Mouse (Mus musculus): ENCODE data around the gene Cuedc1. TPM values are rescaled to one million over a fixed set of nuclear protein-coding genes. Genes with fewer than 3 reads are reported as not detected.

Gene Cuedc1
- polyA plus RNA-seq, 1 experiment, result 53.2 TPM

GRCm38 (mm10) chr11:88122545-88122944, 24.7 kb downstream of the Cuedc1 start:
- TF ChIP-seq POLR2A (IDR thresholded peaks at IDR 0.05; ENCODE audit: borderline replicate concordance, extremely low read depth, insufficient read depth, insufficient read length, poor library complexity, severe bottlenecking) (no peak), CTCF (IDR thresholded peaks at IDR 0.05; ENCODE audit: borderline replicate concordance, extremely low read depth, insufficient read depth, insufficient read length) (no peak)
- no peak for DNase-seq (ENCODE audit: low read depth)

- DNase-seq (ENCODE audit: low read depth), result no peak
- no peak for TF ChIP-seq CTCF (IDR thresholded peaks at IDR 0.05; ENCODE audit: borderline replicate concordance, extremely low read depth, insufficient read depth, insufficient read length)
- TF ChIP-seq POLR2A (IDR thresholded peaks at IDR 0.05; ENCODE audit: borderline replicate concordance, extremely low read depth, insufficient read depth, insufficient read length, poor library complexity, severe bottlenecking), result no peak
These were observed 25.2 kb downstream of the Cuedc1 start for GRCm38 (mm10) chr11:88123021-88123420.

GRCm38 (mm10) chr11:88123731-88124130, 25.9 kb downstream of the Cuedc1 start:
- TF ChIP-seq CTCF (IDR thresholded peaks at IDR 0.05; ENCODE audit: borderline replicate concordance, extremely low read depth, insufficient read depth, insufficient read length), result no peak
- TF ChIP-seq POLR2A (IDR thresholded peaks at IDR 0.05; ENCODE audit: borderline replicate concordance, extremely low read depth, insufficient read depth, insufficient read length, poor library complexity, severe bottlenecking), result no peak

GRCm38 (mm10) chr11:88125483-88125882, 27.6 kb downstream of the Cuedc1 start:
- no peak for DNase-seq (ENCODE audit: low read depth)

More at GRCm38 (mm10) chr11:88123731-88124130, 25.9 kb downstream of the Cuedc1 start:
- no peak for DNase-seq (ENCODE audit: low read depth)

GRCm38 (mm10) chr11:88126306-88126793, 28.5 kb downstream of the Cuedc1 start:
- TF ChIP-seq POLR2A (IDR thresholded peaks at IDR 0.05; ENCODE audit: borderline replicate concordance, extremely low read depth, insufficient read depth, insufficient read length, poor library complexity, severe bottlenecking), result no peak
- TF ChIP-seq CTCF (IDR thresholded peaks at IDR 0.05; ENCODE audit: borderline replicate concordance, extremely low read depth, insufficient read depth, insufficient read length), result no peak

More at GRCm38 (mm10) chr11:88125483-88125882, 27.6 kb downstream of the Cuedc1 start:
- TF ChIP-seq CTCF (IDR thresholded peaks at IDR 0.05; ENCODE audit: borderline replicate concordance, extremely low read depth, insufficient read depth, insufficient read length) (no peak), POLR2A (IDR thresholded peaks at IDR 0.05; ENCODE audit: borderline replicate concordance, extremely low read depth, insufficient read depth, insufficient read length, poor library complexity, severe bottlenecking) (no peak)

DNA sequence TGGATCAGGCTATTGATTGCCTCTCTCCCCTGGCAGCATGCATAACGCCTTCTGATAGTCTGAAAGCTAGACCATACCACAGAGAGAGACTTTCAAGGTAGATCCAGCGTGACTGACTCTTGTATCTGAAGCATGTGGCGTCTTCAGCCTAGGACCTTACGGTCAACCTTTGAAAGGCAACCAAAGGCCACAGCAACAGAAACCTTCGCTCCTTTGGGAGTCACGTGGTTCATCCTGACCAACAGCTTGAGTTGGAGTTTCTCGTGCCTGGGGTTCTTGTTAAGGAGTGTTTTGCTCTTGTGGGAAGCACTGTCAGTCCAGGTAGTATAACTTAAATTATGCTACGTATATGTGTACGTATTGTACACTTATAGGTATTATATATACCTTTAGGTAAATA, 30.6 kb downstream of the Cuedc1 start:
- no peak for DNase-seq (ENCODE audit: low read depth)
- TF ChIP-seq POLR2A (IDR thresholded peaks at IDR 0.05; ENCODE audit: borderline replicate concordance, extremely low read depth, insufficient read depth, insufficient read length, poor library complexity, severe bottlenecking) (no peak), CTCF (IDR thresholded peaks at IDR 0.05; ENCODE audit: borderline replicate concordance, extremely low read depth, insufficient read depth, insufficient read length) (no peak)

More at GRCm38 (mm10) chr11:88126306-88126793, 28.5 kb downstream of the Cuedc1 start:
- DNase-seq (ENCODE audit: low read depth), result peak; percentile 90

DNA sequence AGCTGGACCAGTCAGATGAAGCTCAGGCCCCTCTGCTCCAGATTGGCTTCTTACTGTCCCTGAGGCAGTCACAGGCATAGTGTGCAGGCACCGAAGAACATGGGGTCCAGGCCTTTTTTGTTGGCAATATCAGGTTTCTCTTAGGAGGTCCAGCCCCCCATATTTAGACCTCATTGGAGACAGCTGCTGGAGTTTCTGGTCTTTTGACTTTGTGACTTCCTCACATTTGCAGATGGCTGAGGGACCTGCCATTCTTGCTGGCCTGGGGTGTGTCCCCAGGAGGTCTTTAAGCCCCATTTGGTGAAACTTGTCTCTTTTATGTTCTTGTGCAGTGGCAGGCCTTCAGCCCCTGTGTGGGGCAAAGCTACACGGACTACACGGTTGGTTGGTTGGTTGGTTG, 31.4 kb downstream of the Cuedc1 start:
- DNase-seq (ENCODE audit: low read depth), result no peak
- no peak for TF ChIP-seq CTCF (IDR thresholded peaks at IDR 0.05; ENCODE audit: borderline replicate concordance, extremely low read depth, insufficient read depth, insufficient read length)
- no peak for TF ChIP-seq POLR2A (IDR thresholded peaks at IDR 0.05; ENCODE audit: borderline replicate concordance, extremely low read depth, insufficient read depth, insufficient read length, poor library complexity, severe bottlenecking)

DNA sequence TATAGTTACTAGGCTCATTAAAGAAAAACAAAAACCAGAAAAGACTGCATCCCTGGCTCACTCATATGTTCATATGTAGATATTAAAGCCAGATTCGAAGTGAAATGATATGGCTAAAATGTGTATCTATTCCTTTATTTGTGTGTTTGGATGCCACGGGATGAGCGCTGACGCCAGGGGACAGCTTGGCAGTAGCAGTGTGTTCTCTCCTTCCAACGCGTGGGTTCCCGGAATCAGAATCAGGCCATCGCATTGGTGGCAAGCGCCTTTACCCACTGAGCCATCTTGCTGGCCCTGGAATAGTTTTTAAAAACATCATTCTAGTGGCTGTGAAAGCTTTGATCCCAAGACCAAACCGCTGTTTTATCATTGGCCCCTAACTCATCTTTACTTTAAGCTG, 32.1 kb downstream of the Cuedc1 start:
- TF ChIP-seq POLR2A (IDR thresholded peaks at IDR 0.05; ENCODE audit: borderline replicate concordance, extremely low read depth, insufficient read depth, insufficient read length, poor library complexity, severe bottlenecking) (no peak), CTCF (IDR thresholded peaks at IDR 0.05; ENCODE audit: borderline replicate concordance, extremely low read depth, insufficient read depth, insufficient read length) (no peak)
- no peak for DNase-seq (ENCODE audit: low read depth)

DNA sequence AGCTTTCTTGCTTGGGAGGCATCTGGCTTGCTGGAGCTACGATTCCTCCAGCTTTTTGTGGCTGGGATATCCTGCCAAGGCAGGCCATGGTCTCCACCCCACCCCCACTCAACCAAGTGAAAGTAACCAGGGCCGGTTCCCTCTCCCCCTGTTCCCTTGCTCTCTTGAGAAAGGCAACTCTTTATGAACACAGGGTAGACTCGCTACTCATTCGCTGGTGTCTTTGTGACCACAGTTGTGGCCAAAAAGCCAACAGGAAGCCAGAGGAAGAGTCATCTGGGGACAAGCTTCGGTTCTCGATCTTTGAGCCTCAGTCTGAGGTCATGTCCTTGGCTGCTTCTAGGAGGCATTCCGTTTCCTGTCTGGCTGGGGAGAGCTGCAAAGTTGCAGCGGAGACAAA, 34.0 kb downstream of the Cuedc1 start:
- TF ChIP-seq CTCF (IDR thresholded peaks at IDR 0.05; ENCODE audit: borderline replicate concordance, extremely low read depth, insufficient read depth, insufficient read length), result no peak
- TF ChIP-seq POLR2A (IDR thresholded peaks at IDR 0.05; ENCODE audit: borderline replicate concordance, extremely low read depth, insufficient read depth, insufficient read length, poor library complexity, severe bottlenecking), result no peak
- no peak for DNase-seq (ENCODE audit: low read depth)

- TF ChIP-seq POLR2A (IDR thresholded peaks at IDR 0.05; ENCODE audit: borderline replicate concordance, extremely low read depth, insufficient read depth, insufficient read length, poor library complexity, severe bottlenecking), result no peak
- no peak for TF ChIP-seq CTCF (IDR thresholded peaks at IDR 0.05; ENCODE audit: borderline replicate concordance, extremely low read depth, insufficient read depth, insufficient read length)
- no peak for DNase-seq (ENCODE audit: low read depth)
These were observed 37.4 kb downstream of the Cuedc1 start for GRCm38 (mm10) chr11:88135218-88135617.

GRCm38 (mm10) chr11:88137814-88138425, 40.1 kb downstream of the Cuedc1 start:
- no peak for DNase-seq (ENCODE audit: low read depth)
- TF ChIP-seq POLR2A (IDR thresholded peaks at IDR 0.05; ENCODE audit: borderline replicate concordance, extremely low read depth, insufficient read depth, insufficient read length, poor library complexity, severe bottlenecking), result no peak
- no peak for TF ChIP-seq CTCF (IDR thresholded peaks at IDR 0.05; ENCODE audit: borderline replicate concordance, extremely low read depth, insufficient read depth, insufficient read length)

DNA sequence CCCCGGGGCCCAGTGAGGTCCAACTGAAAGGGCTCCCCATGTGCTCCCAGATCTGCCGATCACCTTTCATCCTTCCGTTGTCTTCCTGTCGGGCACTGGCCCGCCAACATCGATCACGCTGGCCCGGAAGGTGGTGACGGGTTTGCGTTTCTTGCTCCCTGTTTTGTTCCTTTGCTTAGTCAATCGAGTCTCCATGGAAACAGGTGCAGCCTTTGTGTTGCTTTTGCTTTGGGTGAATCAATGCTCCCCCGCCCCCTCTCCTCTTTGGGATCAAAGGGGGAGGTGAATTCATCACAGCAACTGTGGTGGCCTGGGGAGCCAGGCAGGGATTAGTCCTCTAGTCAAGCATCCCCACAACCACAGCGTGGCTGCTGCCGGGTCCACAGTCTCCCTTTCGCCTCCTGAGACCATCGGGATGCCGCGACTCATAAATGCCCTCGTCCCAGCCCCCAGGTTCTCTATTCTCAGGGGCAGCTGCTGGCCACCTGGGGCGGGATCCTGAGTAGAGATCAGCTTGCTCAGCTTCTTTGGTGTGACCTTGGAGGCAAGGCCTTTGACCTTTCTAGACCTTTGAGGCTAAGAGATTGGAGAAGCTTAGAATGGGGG, 41.5 kb downstream of the Cuedc1 start:
- DNase-seq (ENCODE audit: low read depth), result peak; percentile 94
- TF ChIP-seq CTCF (IDR thresholded peaks at IDR 0.05; ENCODE audit: borderline replicate concordance, extremely low read depth, insufficient read depth, insufficient read length) (no peak), POLR2A (IDR thresholded peaks at IDR 0.05; ENCODE audit: borderline replicate concordance, extremely low read depth, insufficient read depth, insufficient read length, poor library complexity, severe bottlenecking) (no peak)

Measured in brain, embryonic 14.5 days (tissue).